Mouse (Mus musculus) stomach, embryonic 15.5 days (tissue): ENCODE results near the gene Usp40. TPM values are rescaled to one million over a fixed set of nuclear protein-coding genes. Genes with fewer than 3 reads are reported as not detected.

Source experiments
- ATAC-seq: fragments of 200-750 bp; cut with Nextera tagmentation; 2 replicates; pipeline ENCODE4 v1.8.0; 2017; ENCODE audit warnings: low read depth, moderate number of reproducible peaks, moderate TSS enrichment; ENCODE audit not compliant: insufficient read depth, low FRiP score
- H3K27ac ChIP-seq: fragments of 300-500 bp; sonication (generic); 2 replicates; pipeline ENCODE4 v1.5.1; 2015; ENCODE audit warnings: mild to moderate bottlenecking, inconsistent platforms
- H3K27me3 ChIP-seq: fragments of 300-500 bp; sonication (generic); replicated peaks from 2 replicates; pipeline ENCODE4 v1.6.1; 2015; ENCODE audit warnings: inconsistent platforms
- H3K36me3 ChIP-seq: fragments of 300-500 bp; sonication (generic); 2 replicates; pipeline ENCODE4 v1.6.1; 2015; ENCODE audit warnings: inconsistent platforms
- H3K4me1 ChIP-seq: fragments of 300-500 bp; sonication (generic); 2 replicates; pipeline ENCODE4 v1.6.1; 2015; ENCODE audit warnings: inconsistent platforms
- H3K4me2 ChIP-seq: fragments of 300-500 bp; sonication (generic); 2 replicates; pipeline ENCODE4 v1.6.1; 2015; ENCODE audit warnings: mild to moderate bottlenecking, inconsistent platforms
- H3K4me3 ChIP-seq: fragments of 300-500 bp; sonication (generic); replicated peaks from 2 replicates; pipeline ENCODE4 v1.5.1; 2015; ENCODE audit warnings: inconsistent platforms
- H3K9ac ChIP-seq: fragments of 300-500 bp; sonication (generic); 2 replicates; pipeline ENCODE4 v1.6.1; 2015; ENCODE audit warnings: inconsistent platforms
- H3K9me3 ChIP-seq: fragments of 300-500 bp; sonication (generic); 2 replicates; pipeline ENCODE4 v1.6.1; 2016; ENCODE audit warnings: inconsistent platforms
- WGBS: fragments of 180-500 bp; shearing (Covaris S2); methylation state at CpG from one replicate; pipeline ENCODE4 v1.1.7; 2015; 5-methylcytosine and 5-hydroxymethylcytosine counted together
- polyA plus RNA-seq: library from polyadenylated mRNA; unstranded; fragments of >200 nt; fragmentation: Nextera tagmentation; extraction: Ambion mirVana; gene quantifications from 2 replicates; pipeline ENCODE4 v1.2.1, GENCODE M21; 2015

Usp40 gene
- polyA plus RNA-seq, 1 experiment from 2014 or later, result 29.2 TPM

- ATAC-seq, result no peak
- no peak overlapping the region for H3K4me2 ChIP-seq
- no peak overlapping the region for H3K9ac ChIP-seq
- no peaks in the 10 kb centered on the region for H3K9me3 ChIP-seq
- no peaks in the 10 kb centered on the region for H3K27me3 ChIP-seq
- no peak overlapping the region for H3K4me3 ChIP-seq
- H3K4me1 ChIP-seq, result no peaks in the 10 kb centered on the region
- H3K27ac ChIP-seq, result no peak overlapping the region
- WGBS, result 88% methylated on average over 1 of the region's 1 CpGs
- H3K36me3 ChIP-seq, result peaks cover 74% of the 10 kb centered on the region
Measured at GRCm38 (mm10) chr1:87941765-87942164, 66.6 kb downstream of the Usp40 start.

GRCm38 (mm10) chr1:87936516-87936915, 71.8 kb downstream of the Usp40 start:
- Histone ChIP-seq H3K9ac (no peak overlapping the region), H3K36me3 (peaks cover 43% of the 10 kb centered on the region), H3K27me3 (no peaks in the 10 kb centered on the region), H3K4me1 (no peaks in the 10 kb centered on the region), H3K4me2 (no peak overlapping the region), H3K27ac (no peak overlapping the region), H3K9me3 (no peaks in the 10 kb centered on the region), H3K4me3 (no peak overlapping the region)
- ATAC-seq, result no peak
- 34% methylated on average over 2 of the region's 2 CpGs for WGBS

GRCm38 (mm10) chr1:87936075-87936474, 72.3 kb downstream of the Usp40 start:
- no peaks in the 10 kb centered on the region for H3K4me1 ChIP-seq
- H3K27me3 ChIP-seq, result no peaks in the 10 kb centered on the region
- 86% methylated on average over 7 of the region's 7 CpGs for WGBS
- H3K9me3 ChIP-seq, result no peaks in the 10 kb centered on the region
- no peak for ATAC-seq
- peaks cover 39% of the 10 kb centered on the region for H3K36me3 ChIP-seq
- H3K4me2 ChIP-seq, result no peak overlapping the region
- H3K27ac ChIP-seq, result no peak overlapping the region
- H3K9ac ChIP-seq, result no peak overlapping the region
- H3K4me3 ChIP-seq, result no peak overlapping the region

DNA sequence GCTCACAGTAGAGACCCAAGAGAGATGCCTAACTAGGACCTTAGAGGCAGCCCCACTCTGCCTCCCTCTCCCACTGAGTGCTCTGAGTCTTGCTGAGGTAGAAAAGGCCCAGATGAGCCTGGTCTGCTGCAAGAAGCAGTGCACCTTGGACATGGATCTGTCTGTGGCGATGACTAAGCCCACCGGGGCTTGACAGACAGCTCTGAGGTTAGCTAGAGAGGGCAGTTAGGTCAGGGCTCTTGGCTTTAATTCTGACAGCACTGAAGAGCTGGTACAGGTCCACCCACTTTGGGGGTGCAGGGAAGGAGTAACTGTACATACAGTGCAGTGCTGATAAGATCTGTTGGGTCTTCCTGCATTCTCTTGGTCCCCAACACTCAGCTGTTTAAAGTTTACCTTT, 72.8 kb downstream of the Usp40 start:
- Histone ChIP-seq H3K4me1 (no peaks in the 10 kb centered on the region), H3K27ac (no peak overlapping the region), H3K36me3 (peaks cover 34% of the 10 kb centered on the region), H3K27me3 (no peaks in the 10 kb centered on the region), H3K4me3 (no peak overlapping the region), H3K4me2 (no peak overlapping the region), H3K9me3 (no peaks in the 10 kb centered on the region), H3K9ac (no peak overlapping the region)
- ATAC-seq, result no peak
- 81% methylated on average over 2 of the region's 2 CpGs for WGBS

DNA sequence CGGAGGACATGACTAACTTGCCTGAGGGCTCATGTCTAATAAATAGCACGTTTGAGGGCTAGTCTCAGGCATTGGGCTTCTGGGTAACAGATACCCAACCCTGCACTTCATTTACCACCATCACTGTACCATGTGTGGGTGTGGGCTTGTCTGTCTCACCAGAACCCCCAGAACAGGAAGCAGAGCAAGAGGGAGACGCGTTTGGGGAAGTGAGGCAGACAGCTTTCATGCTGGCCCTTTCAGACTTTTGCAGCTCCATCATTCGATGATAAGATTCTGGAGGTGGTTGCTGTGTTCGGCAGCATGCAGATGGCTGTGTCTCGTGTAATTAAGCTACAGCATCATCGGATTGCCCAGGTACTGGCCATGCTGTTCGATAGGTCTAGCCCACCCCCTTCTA, 73.3 kb downstream of the Usp40 start:
- WGBS, result 81% methylated on average over 9 of the region's 9 CpGs
- no peak overlapping the region for H3K9ac ChIP-seq
- no peak for ATAC-seq

DNA sequence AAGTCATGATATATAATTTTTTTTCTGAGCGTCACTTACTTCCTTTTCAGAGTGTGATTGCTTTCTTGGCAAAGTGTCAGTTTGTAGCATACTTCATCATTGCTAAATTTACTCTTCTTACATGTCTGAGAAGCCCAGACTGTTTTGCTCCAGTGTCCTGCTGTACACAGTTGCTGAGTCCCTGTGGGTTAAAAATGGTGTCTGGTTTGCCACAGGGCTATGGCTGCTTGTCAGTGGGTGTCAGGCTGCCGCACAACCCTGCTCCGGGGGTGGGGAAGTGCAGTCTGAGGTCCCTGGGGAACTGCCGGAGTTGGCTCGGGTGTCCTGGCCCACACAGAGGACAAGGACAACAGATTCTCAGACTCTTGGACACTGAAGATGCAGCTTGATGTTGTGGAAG, 75.3 kb downstream of the Usp40 start:
- ATAC-seq, result no peak
- H3K9ac ChIP-seq, result no peak overlapping the region
- no peak overlapping the region for H3K27ac ChIP-seq
- no peak overlapping the region for H3K4me2 ChIP-seq
- H3K27me3 ChIP-seq, result no peaks in the 10 kb centered on the region
- no peaks in the 10 kb centered on the region for H3K9me3 ChIP-seq
- no peak overlapping the region for H3K4me3 ChIP-seq
- H3K36me3 ChIP-seq, result peaks cover 20% of the 10 kb centered on the region; the same call in 1 of the 2 replicates
- no peaks in the 10 kb centered on the region for H3K4me1 ChIP-seq
- 83% methylated on average over 5 of the region's 5 CpGs for WGBS

More for the DNA sequence above, 73.3 kb downstream of the Usp40 start:
- Histone ChIP-seq H3K4me1 (no peaks in the 10 kb centered on the region), H3K36me3 (peaks cover 29% of the 10 kb centered on the region), H3K27me3 (no peaks in the 10 kb centered on the region), H3K4me3 (no peak overlapping the region), H3K4me2 (no peak overlapping the region), H3K27ac (no peak overlapping the region), H3K9me3 (no peaks in the 10 kb centered on the region)

GRCm38 (mm10) chr1:87929730-87930129, 78.6 kb downstream of the Usp40 start:
- H3K4me2 ChIP-seq, result no peak overlapping the region
- no peaks in the 10 kb centered on the region for H3K4me1 ChIP-seq
- no peaks in the 10 kb centered on the region for H3K9me3 ChIP-seq
- H3K27ac ChIP-seq, result no peak overlapping the region
- peaks cover 41% of the 10 kb centered on the region for H3K36me3 ChIP-seq
- no peaks in the 10 kb centered on the region for H3K27me3 ChIP-seq
- ATAC-seq, result no peak
- H3K4me3 ChIP-seq, result no peak overlapping the region
- H3K9ac ChIP-seq, result no peak overlapping the region
- 74% methylated on average over 5 of the region's 5 CpGs for WGBS

GRCm38 (mm10) chr1:87924888-87925287, 83.5 kb downstream of the Usp40 start:
- Histone ChIP-seq H3K4me2 (no peak overlapping the region), H3K4me1 (no peaks in the 10 kb centered on the region), H3K27me3 (no peaks in the 10 kb centered on the region), H3K4me3 (no peak overlapping the region), H3K9me3 (no peaks in the 10 kb centered on the region), H3K9ac (no peak overlapping the region), H3K27ac (no peak overlapping the region), H3K36me3 (peaks cover 37% of the 10 kb centered on the region; the same call in 1 of the 2 replicates)
- 86% methylated on average over 4 of the region's 4 CpGs for WGBS
- ATAC-seq, result no peak

DNA sequence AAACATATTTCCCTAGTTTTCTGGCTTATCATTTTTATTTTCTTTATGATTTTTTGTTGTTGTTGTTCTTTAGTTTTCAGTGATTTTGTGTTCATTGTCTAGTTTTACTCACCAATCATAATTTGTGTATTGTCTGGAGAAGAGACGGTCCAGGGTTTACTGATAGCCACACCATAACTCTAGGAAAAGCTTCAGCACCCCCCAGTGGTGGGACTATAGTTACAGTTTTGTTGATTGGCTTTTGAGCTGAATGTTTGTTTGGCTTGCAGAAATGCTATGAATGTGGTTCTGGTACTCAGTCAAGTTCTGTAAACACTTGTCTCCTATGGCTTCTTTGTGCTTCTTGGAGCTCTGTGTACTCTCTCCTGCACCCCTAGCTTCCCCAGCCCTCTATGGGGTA, 85.7 kb downstream of the Usp40 start:
- peaks cover 39% of the 10 kb centered on the region; the same call in 1 of the 2 replicates for H3K36me3 ChIP-seq
- ATAC-seq, result no peak
- H3K4me3 ChIP-seq, result no peak overlapping the region

GRCm38 (mm10) chr1:87920056-87920614, 88.2 kb downstream of the Usp40 start:
- Histone ChIP-seq H3K27me3 (no peaks in the 10 kb centered on the region), H3K27ac (no peak overlapping the region), H3K4me1 (no peaks in the 10 kb centered on the region), H3K4me2 (no peak overlapping the region), H3K36me3 (peaks cover 31% of the 10 kb centered on the region; the same call in 1 of the 2 replicates), H3K9ac (no peak overlapping the region), H3K4me3 (no peak overlapping the region), H3K9me3 (no peaks in the 10 kb centered on the region)
- no peak for ATAC-seq
- 55% methylated on average over 3 of the region's 3 CpGs for WGBS

More for the DNA sequence above, 85.7 kb downstream of the Usp40 start:
- Histone ChIP-seq H3K4me1 (no peaks in the 10 kb centered on the region), H3K27me3 (no peaks in the 10 kb centered on the region), H3K4me2 (no peak overlapping the region), H3K27ac (no peak overlapping the region), H3K9me3 (no peaks in the 10 kb centered on the region), H3K9ac (no peak overlapping the region)
- WGBS, result 33% methylated on average over 1 of the region's 1 CpGs

GRCm38 (mm10) chr1:87918061-87918460, 90.3 kb downstream of the Usp40 start:
- peaks cover 28% of the 10 kb centered on the region; the same call in 1 of the 2 replicates for H3K36me3 ChIP-seq
- ATAC-seq, result no peak
- H3K4me2 ChIP-seq, result no peak overlapping the region
- no peak overlapping the region for H3K9ac ChIP-seq
- H3K9me3 ChIP-seq, result no peaks in the 10 kb centered on the region
- H3K4me3 ChIP-seq, result no peak overlapping the region
- no peak overlapping the region for H3K27ac ChIP-seq
- H3K4me1 ChIP-seq, result 0 out of 2 replicates have a peak, but pooled peaks cover 5% of the 10 kb centered on the region
- WGBS, result 100% methylated on average over 2 of the region's 2 CpGs
- no peaks in the 10 kb centered on the region for H3K27me3 ChIP-seq

DNA sequence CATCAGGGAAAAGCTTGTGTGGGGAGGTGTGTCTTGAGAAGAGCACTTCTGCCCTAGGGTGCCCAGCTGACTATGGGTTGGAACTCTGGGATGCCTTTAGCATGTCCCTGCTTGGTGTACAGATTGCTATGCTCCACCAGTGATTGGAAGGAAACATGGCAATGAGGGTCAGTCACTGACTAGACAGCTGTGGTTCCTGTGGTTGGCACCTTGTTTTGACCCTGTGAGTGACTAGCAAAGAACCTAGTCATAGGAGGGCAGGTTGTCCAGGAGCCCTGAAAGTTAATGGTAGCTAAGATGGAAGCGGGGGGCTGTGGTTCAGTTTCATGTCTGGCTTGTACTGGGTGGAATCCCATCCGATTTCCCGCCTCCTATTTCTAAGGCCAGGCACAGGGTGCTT, 91.0 kb downstream of the Usp40 start:
- Histone ChIP-seq H3K27ac (no peak overlapping the region), H3K27me3 (no peaks in the 10 kb centered on the region), H3K36me3 (peaks cover 28% of the 10 kb centered on the region; the same call in 1 of the 2 replicates), H3K9ac (no peak overlapping the region), H3K4me2 (no peak overlapping the region), H3K9me3 (no peaks in the 10 kb centered on the region), H3K4me1 (0 out of 2 replicates have a peak, but pooled peaks cover 7% of the 10 kb centered on the region), H3K4me3 (no peak overlapping the region)
- no peak for ATAC-seq
- WGBS, result 92% methylated on average over 3 of the region's 3 CpGs

GRCm38 (mm10) chr1:87913356-87913755, 95.0 kb downstream of the Usp40 start:
- no peak for ATAC-seq
- Histone ChIP-seq H3K27me3 (no peaks in the 10 kb centered on the region), H3K4me2 (no peak overlapping the region), H3K9ac (no peak overlapping the region), H3K4me1 (0 out of 2 replicates have a peak, but pooled peaks cover 13% of the 10 kb centered on the region), H3K36me3 (peaks cover 21% of the 10 kb centered on the region; the same call in 1 of the 2 replicates), H3K9me3 (no peaks in the 10 kb centered on the region), H3K4me3 (no peak overlapping the region), H3K27ac (no peak overlapping the region)
